Mouse (Mus musculus) intestine, postnatal 0 days (tissue): ENCODE measurements around the gene E2f2. TPM values are rescaled to one million over a fixed set of nuclear protein-coding genes. Genes with fewer than 3 reads are reported as not detected.

Experiments used
- ATAC-seq: fragments of 200-750 bp; cut with Nextera tagmentation; 2 replicates; pipeline ENCODE4 v1.8.0; 2017; ENCODE audit warnings: mild to moderate bottlenecking, moderate TSS enrichment, moderate library complexity
- H3K27ac ChIP-seq: fragments of 300-500 bp; sonication (generic); 2 replicates; pipeline ENCODE4 v1.5.1; 2014; ENCODE audit warnings: mild to moderate bottlenecking, low read depth, low read length, moderate library complexity
- H3K27me3 ChIP-seq: fragments of 300-500 bp; sonication (generic); replicated peaks from 2 replicates; pipeline ENCODE4 v1.6.1; 2014; ENCODE audit warnings: low read length, mixed read lengths; ENCODE audit not compliant: control insufficient read depth, insufficient read depth
- H3K36me3 ChIP-seq: fragments of 300-500 bp; sonication (generic); 2 replicates; pipeline ENCODE4 v1.6.1; 2014; ENCODE audit warnings: mild to moderate bottlenecking, moderate library complexity; ENCODE audit not compliant: control insufficient read depth, insufficient read depth
- H3K4me1 ChIP-seq: fragments of 300-500 bp; sonication (generic); replicated peaks from 2 replicates; pipeline ENCODE4 v1.6.1; 2014; ENCODE audit warnings: antibody characterized with exemption, low read length, mixed read lengths; ENCODE audit not compliant: control insufficient read depth, insufficient read depth
- H3K4me2 ChIP-seq: fragments of 300-500 bp; sonication (generic); replicated peaks from 2 replicates; pipeline ENCODE4 v1.6.1; 2014; ENCODE audit warnings: low read depth, mild to moderate bottlenecking, moderate library complexity
- H3K4me3 ChIP-seq: fragments of 300-500 bp; sonication (generic); 2 replicates; pipeline ENCODE4 v1.5.1; 2014; ENCODE audit warnings: low read depth, low read length
- H3K9ac ChIP-seq: fragments of 300-500 bp; sonication (generic); 2 replicates; pipeline ENCODE4 v1.6.1; 2014; ENCODE audit warnings: mild to moderate bottlenecking, low read depth, low read length
- H3K9me3 ChIP-seq: fragments of 300-500 bp; sonication (generic); 2 replicates; pipeline ENCODE4 v1.6.1; 2016; ENCODE audit warnings: mixed run types; ENCODE audit not compliant: control insufficient read depth
- CTCF ChIP-seq: sonication (generic); IDR thresholded peaks from 2 replicates; pipeline ENCODE4 v1.5.1; 2016; ENCODE audit warnings: low read depth, mild to moderate bottlenecking, control low read depth, antibody characterized with exemption, moderate library complexity
- WGBS: fragments of 180-500 bp; shearing (Covaris S2); extraction: QIAGEN DNeasy Blood & Tissue Kit; methylation state at CpG from one replicate; pipeline ENCODE4 v1.1.7; 2014; 5-methylcytosine and 5-hydroxymethylcytosine counted together
- polyA plus RNA-seq: library from polyadenylated mRNA; unstranded; fragments of >200 nt; fragmentation: Nextera tagmentation; extraction: Ambion mirVana; gene quantifications from 2 replicates; pipeline ENCODE4 v1.2.1, GENCODE M21; 2015

E2f2 gene
- polyA plus RNA-seq, 1 experiment from 2014 or later = 4.2 TPM

- 53% methylated on average over 13 of the region's 13 CpGs for WGBS
- no peak for ATAC-seq
- peaks cover 4% of the 10 kb centered on the region; the same call in 1 of the 2 replicates for H3K36me3 ChIP-seq
- no peak overlapping the region for H3K4me2 ChIP-seq
- no peak overlapping the region for H3K4me3 ChIP-seq
- no peaks in the 10 kb centered on the region for H3K9me3 ChIP-seq
- no peaks in the 10 kb centered on the region for H3K4me1 ChIP-seq
- TF ChIP-seq CTCF = no peak
- H3K27ac ChIP-seq = no peak overlapping the region
- no peak overlapping the region for H3K9ac ChIP-seq
- H3K27me3 ChIP-seq = no peaks in the 10 kb centered on the region
Observed at GRCm38 (mm10) chr4:136238669-136239068, 66.5 kb downstream of the E2f2 start.

GRCm38 (mm10) chr4:136239111-136239510, 66.9 kb downstream of the E2f2 start:
- WGBS = 80% methylated on average over 9 of the region's 9 CpGs
- Histone ChIP-seq H3K27me3 (no peaks in the 10 kb centered on the region), H3K9me3 (no peaks in the 10 kb centered on the region), H3K36me3 (peaks cover 4% of the 10 kb centered on the region; the same call in 1 of the 2 replicates), H3K9ac (no peak overlapping the region), H3K4me1 (no peaks in the 10 kb centered on the region), H3K4me2 (no peak overlapping the region), H3K4me3 (no peak overlapping the region), H3K27ac (no peak overlapping the region)
- TF ChIP-seq CTCF = no peak
- ATAC-seq = no peak

- peaks cover 4% of the 10 kb centered on the region; the same call in 1 of the 2 replicates for H3K36me3 ChIP-seq
- H3K4me3 ChIP-seq = no peak overlapping the region
- 21% methylated on average over 8 of the region's 8 CpGs for WGBS
- H3K4me1 ChIP-seq = no peaks in the 10 kb centered on the region
- no peaks in the 10 kb centered on the region for H3K27me3 ChIP-seq
- no peak overlapping the region for H3K9ac ChIP-seq
- TF ChIP-seq CTCF = peak; percentile 88
- no peak overlapping the region for H3K27ac ChIP-seq
- no peaks in the 10 kb centered on the region for H3K9me3 ChIP-seq
- ATAC-seq = peak; percentile 31; the same call in 1 of the 2 replicates
- no peak overlapping the region for H3K4me2 ChIP-seq
Observed at GRCm38 (mm10) chr4:136239622-136240021, 67.4 kb downstream of the E2f2 start.

DNA sequence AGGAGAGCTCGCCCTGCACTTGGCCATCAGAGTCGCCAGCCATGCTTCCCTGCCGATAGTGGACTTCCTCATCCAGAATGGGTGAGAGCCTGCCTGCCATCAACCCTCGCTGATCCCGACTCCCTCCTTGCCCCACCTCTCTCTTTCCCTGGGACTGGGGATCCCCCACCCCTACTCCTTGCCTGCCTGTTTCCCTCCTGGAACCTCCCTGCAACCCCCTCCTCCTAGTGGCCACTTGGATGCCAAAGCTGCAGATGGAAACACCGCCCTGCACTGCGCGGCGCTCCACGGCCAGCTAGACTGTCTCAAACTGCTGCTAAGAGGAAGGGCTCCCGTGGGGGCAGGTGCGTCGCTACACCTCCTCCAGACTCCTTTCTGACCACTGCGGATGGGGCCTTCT, 67.9 kb downstream of the E2f2 start:
- Histone ChIP-seq H3K4me3 (no peak overlapping the region), H3K27ac (no peak overlapping the region), H3K9ac (no peak overlapping the region), H3K9me3 (no peaks in the 10 kb centered on the region), H3K27me3 (no peaks in the 10 kb centered on the region), H3K36me3 (peaks cover 4% of the 10 kb centered on the region; the same call in 1 of the 2 replicates), H3K4me2 (no peak overlapping the region), H3K4me1 (no peaks in the 10 kb centered on the region)
- no peak for TF ChIP-seq CTCF
- no peak for ATAC-seq
- WGBS = 80% methylated on average over 14 of the region's 14 CpGs

GRCm38 (mm10) chr4:136240955-136241354, 68.8 kb downstream of the E2f2 start:
- Histone ChIP-seq H3K9ac (no peak overlapping the region), H3K27ac (no peak overlapping the region), H3K36me3 (peaks cover 1% of the 10 kb centered on the region; the same call in 1 of the 2 replicates), H3K4me2 (no peak overlapping the region), H3K4me1 (no peaks in the 10 kb centered on the region), H3K27me3 (no peaks in the 10 kb centered on the region), H3K4me3 (no peak overlapping the region), H3K9me3 (no peaks in the 10 kb centered on the region)
- TF ChIP-seq CTCF = no peak
- no peak for ATAC-seq
- WGBS = 79% methylated on average over 8 of the region's 8 CpGs

- Histone ChIP-seq H3K27me3 (peaks cover under 1% of the 10 kb centered on the region; the same call in 1 of the 2 replicates), H3K4me1 (no peaks in the 10 kb centered on the region), H3K9me3 (no peaks in the 10 kb centered on the region), H3K4me2 (no peak overlapping the region), H3K27ac (no peak overlapping the region), H3K36me3 (no peaks in the 10 kb centered on the region; the same call in 1 of the 2 replicates), H3K9ac (no peak overlapping the region), H3K4me3 (no peak overlapping the region)
- ATAC-seq = no peak
- TF ChIP-seq CTCF = peak; percentile 73
- 52% methylated on average over 8 of the region's 8 CpGs for WGBS
Observed at GRCm38 (mm10) chr4:136242065-136242703, 70.0 kb downstream of the E2f2 start.
